In genomic region chr11:77793238-77793930, GRCm38 (mm10) we compare ENCODE assay signal across 8 mouse cellular contexts. TPM values are rescaled to one million over a fixed set of nuclear protein-coding genes. Genes with fewer than 3 reads are reported as not detected.
DNase-seq lines count a peak whose midpoint lies in the region; ATAC-seq and TF ChIP-seq lines count a peak whose summit lies in the region.

No protein-coding gene starts in this region.

- peak; percentile 74; the same call in 1 of the 2 replicates for TF ChIP-seq POLR2A in cortical plate, adult 2 months (IDR thresholded peaks at IDR 0.05; ENCODE audit: extremely low read depth, insufficient read depth, low read length)

- peak; percentile 95 for TF ChIP-seq CTCF in cortical plate, adult 2 months (IDR thresholded peaks at IDR 0.05; ENCODE audit: extremely low read depth, insufficient read depth, low read length)

- peaks cover 15% of the 10 kb centered on the region for H3K4me1 ChIP-seq in cortical plate, adult 2 months (ENCODE audit: control insufficient read depth, insufficient read depth, low read length)

- peak; percentile 80 for ATAC-seq in activated CD4-positive, CD25-positive, alpha-beta regulatory T cell, adult 4 months
- peak; percentile 84 for ATAC-seq in inflammation-experienced regulatory T-cells, adult 6 months
- ATAC-seq in megakaryocyte-erythroid progenitor cell, adult 5-6 weeks (replicated peaks; ENCODE audit: low FRiP score, low TSS enrichment, poor library complexity, severe bottlenecking) = peak; percentile 85

- intact Hi-C loops in left cerebral cortex, postnatal 10 days (cut with DNase I) = loop anchor here (2.0 kb wide), 1 partner anchor 29 kb away; no protein-coding TSS in a partner anchor

- H3K4me3 ChIP-seq in cortical plate, adult 2 months (ENCODE audit: insufficient read depth, low read length) = peak overlapping the region; percentile 13

- DNase-seq in gastrocnemius, postnatal 10 days = peak; percentile 97
- peak; percentile 95 to 96 for DNase-seq in left cerebral cortex, postnatal 10 days (ENCODE audit: extremely low spot score in 1 of 2, low spot score in 2 of 2)
- peak; percentile 93 for DNase-seq in right cerebral cortex, postnatal 25 days
- DNase-seq in urinary bladder, postnatal 4 days (ENCODE audit: low spot score in 2 of 2) = peak; percentile 94 to 96

- H3K27ac ChIP-seq in cortical plate, adult 2 months (ENCODE audit: insufficient read depth, low read length) = 0 out of 2 replicates have a peak overlapping the region, but pooled peaks have one; percentile 24

RNA-seq across cellular contexts. Expression of gene Gm10277, which starts 5.8 kb away (rescaled TPM):
- under 1 TPM; 0.20 to 0.57 TPM for polyA plus RNA-seq in activated CD4-positive, CD25-positive, alpha-beta regulatory T cell, adult 4 months (2017; shearing (Covaris generic))
- polyA plus RNA-seq in cortical plate, adult 2 months (2012; rRNA removed) = not detected in 2 replicates
- not detected for total RNA-seq in gastrocnemius, postnatal 10 days (2021)
- under 1 TPM in 2 of 3 experiments, not detected in 1; 0.15 to 0.58 TPM for polyA plus RNA-seq in inflammation-experienced regulatory T-cells, adult 6 months (2017; shearing (Covaris generic))
- total RNA-seq in left cerebral cortex, postnatal 10 days (2021) = not detected
- not detected in 2 replicates for total RNA-seq in megakaryocyte-erythroid progenitor cell, adult 5-6 weeks (2014; fragmentation: Nextera tagmentation)
- total RNA-seq in megakaryocyte-erythroid progenitor cell, adult 5-6 weeks (2017) = not detected in 2 replicates

RNA-seq across cellular contexts. Expression of gene Myo18a, which starts 30.3 kb away (rescaled TPM):
- polyA plus RNA-seq in activated CD4-positive, CD25-positive, alpha-beta regulatory T cell, adult 4 months (2017; shearing (Covaris generic)) = 10 to 100 TPM; 22.1 to 29.7 TPM
- 72.7 and 73.3 TPM in 2 replicates for polyA plus RNA-seq in cortical plate, adult 2 months (2012; rRNA removed)
- total RNA-seq in gastrocnemius, postnatal 10 days (2021) = 100 to 1,000 TPM; 300 to 302 TPM
- 10 to 100 TPM; 23.8 to 27.3 (median 25.1) TPM for polyA plus RNA-seq in inflammation-experienced regulatory T-cells, adult 6 months (2017; shearing (Covaris generic))
- total RNA-seq in left cerebral cortex, postnatal 10 days (2021) = 100 to 1,000 TPM; 135 to 137 TPM
- total RNA-seq in megakaryocyte-erythroid progenitor cell, adult 5-6 weeks (2014; fragmentation: Nextera tagmentation) = 69.3 and 99.2 TPM in 2 replicates
- total RNA-seq in megakaryocyte-erythroid progenitor cell, adult 5-6 weeks (2017) = 84.3 and 107 TPM in 2 replicates

Comparison
In these comparisons a context has a peak if more than half of its experiments do, and no peak if none do; other contexts are left out.
1. Peak in every context shown above with its lines: DNase-seq, ATAC-seq, H3K4me3 ChIP-seq and H3K27ac ChIP-seq.